Mouse (Mus musculus): ENCODE measurements around the gene Maz. TPM values are rescaled to one million over a fixed set of nuclear protein-coding genes. Genes with fewer than 3 reads are reported as not detected.

Maz gene
- polyA plus RNA-seq, 1 experiment from 2014 or later: 78.0 TPM

DNA sequence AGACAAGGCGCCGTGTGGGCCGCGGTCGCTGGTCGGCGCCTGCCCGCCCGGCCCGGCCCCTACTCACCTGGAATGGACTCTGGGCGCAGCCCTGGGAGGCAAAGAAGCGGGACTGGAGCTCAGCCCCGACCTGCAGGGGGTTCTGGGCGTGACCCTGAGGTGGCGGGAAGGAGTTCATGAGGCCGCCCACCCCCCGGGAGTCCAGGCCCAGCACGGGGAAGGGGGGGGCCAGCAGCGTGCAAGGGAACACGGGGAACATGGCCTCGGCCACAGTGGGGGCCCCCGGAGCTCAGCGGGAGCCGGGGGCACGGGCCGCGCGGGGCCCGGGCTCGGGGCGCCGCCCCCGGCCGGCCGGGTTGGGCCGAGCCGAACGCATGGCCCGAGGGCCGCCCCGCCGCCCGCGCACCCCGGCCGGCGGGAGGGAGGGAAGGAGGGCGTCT, 656 bp downstream of the Maz start:
- peaks cover 50% of the 10 kb centered on the region for H3K4me1 ChIP-seq
- WGBS: 1% methylated on average over 32 of the region's 48 CpGs
- H3K36me3 ChIP-seq (replicated peaks): peaks cover 6% of the 10 kb centered on the region
- H3K4me2 ChIP-seq: peak overlapping the region; percentile 87
- peak overlapping the region; percentile 95 for H3K9ac ChIP-seq
- H3K4me3 ChIP-seq: peak overlapping the region; percentile 81
- no peaks in the 10 kb centered on the region for H3K9me3 ChIP-seq
- H3K27ac ChIP-seq: peak overlapping the region; percentile 99
- no peaks in the 10 kb centered on the region for H3K27me3 ChIP-seq (replicated peaks)
- ATAC-seq (replicated peaks): no peak; the same call in 1 of the 2 replicates

DNA sequence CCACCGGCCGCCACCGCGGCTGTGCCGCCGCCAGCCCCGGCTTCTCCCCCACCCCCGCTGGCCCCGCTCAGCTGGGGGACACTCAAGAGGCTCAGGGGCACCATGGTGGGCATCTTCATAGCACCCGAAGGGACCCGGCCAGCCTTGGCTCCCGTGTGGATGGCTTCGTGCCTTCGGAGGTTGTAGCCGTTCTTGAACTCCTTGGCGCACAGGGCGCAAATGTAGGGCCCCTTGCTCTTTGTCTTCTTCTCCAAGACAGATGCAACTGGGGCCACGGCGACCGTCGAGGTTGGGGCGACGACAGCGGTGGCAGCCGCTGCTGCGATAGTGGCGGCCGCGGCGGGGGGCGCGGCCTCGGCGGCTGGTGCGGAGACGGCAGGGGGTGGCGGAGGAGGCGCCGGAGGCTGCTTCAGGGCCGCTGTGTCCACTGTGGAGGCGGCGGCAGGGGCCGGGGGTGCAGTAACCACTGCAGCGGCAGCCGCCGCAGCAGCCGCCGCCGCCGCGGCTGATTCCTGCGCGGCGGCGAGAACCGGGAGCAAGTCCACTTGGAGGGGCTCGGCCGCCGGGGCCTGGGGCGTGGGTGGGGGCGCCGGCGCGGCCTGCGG, 1.2 kb downstream of the Maz start:
- WGBS: 1% methylated on average over 52 of the region's 65 CpGs

DNA sequence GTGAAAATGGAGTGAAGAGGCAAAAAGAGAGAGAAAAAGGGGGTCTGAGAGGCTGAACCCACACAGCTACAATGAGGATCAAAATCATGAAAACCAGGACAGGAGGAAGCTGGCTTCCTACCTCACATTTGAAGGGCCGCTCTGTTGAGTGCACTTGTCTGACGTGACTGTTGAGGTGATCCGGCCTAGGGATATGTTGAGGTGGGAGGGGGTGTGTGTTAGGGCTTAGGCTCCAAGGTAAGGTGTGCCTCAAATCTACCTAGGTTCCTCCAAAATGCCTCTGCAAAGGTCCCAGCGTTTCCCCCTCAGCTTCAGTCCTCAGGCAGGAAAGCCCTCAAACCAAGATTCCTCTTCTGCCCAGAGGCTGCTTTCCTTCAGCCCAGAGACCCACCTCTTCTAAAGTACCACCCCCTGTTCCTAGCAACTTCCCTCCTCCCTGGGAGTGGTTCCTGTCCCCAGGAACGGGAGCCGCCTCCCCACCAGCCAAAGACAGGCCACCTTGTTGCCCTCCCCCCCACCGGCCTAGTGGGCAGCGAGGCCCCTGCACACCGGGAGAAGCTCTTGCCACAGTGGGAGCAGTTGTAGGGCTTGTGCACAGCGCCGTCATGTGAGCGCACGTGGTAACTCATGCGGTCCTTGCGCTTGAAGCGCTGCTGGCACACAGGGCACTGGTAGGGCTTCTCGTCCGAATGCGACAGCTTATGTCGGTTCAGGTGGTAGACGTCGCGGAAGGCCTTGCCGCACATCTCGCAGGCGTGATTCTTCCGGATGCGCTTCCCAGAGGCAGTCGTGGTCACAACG, 1.9 kb downstream of the Maz start:
- peak overlapping the region; percentile 99 for H3K27ac ChIP-seq
- WGBS: under 1% methylated on average over 30 of the region's 30 CpGs

More for the DNA sequence above, 1.2 kb downstream of the Maz start:
- Histone ChIP-seq H3K4me3 (peak overlapping the region; percentile 81), H3K27ac (peak overlapping the region; percentile 99), H3K36me3 (replicated peaks) (peaks cover 6% of the 10 kb centered on the region), H3K9ac (peak overlapping the region; percentile 95), H3K9me3 (no peaks in the 10 kb centered on the region), H3K4me1 (peaks cover 55% of the 10 kb centered on the region), H3K4me2 (peak overlapping the region; percentile 87), H3K27me3 (replicated peaks) (no peaks in the 10 kb centered on the region)
- ATAC-seq (replicated peaks): no peak

GRCm38 (mm10) chr7:127023896-127024690, 2.7 kb downstream of the Maz start:
- Histone ChIP-seq H3K9ac (peak overlapping the region; percentile 95), H3K4me3 (peak overlapping the region; percentile 81), H3K9me3 (no peaks in the 10 kb centered on the region), H3K27me3 (replicated peaks) (no peaks in the 10 kb centered on the region), H3K4me2 (peak overlapping the region; percentile 87), H3K36me3 (replicated peaks) (peaks cover 6% of the 10 kb centered on the region), H3K4me1 (peaks cover 71% of the 10 kb centered on the region), H3K27ac (peak overlapping the region; percentile 99)
- ATAC-seq (replicated peaks): no peak
- WGBS: 15% methylated on average over 19 of the region's 19 CpGs

More for the DNA sequence above, 1.9 kb downstream of the Maz start:
- Histone ChIP-seq H3K9me3 (no peaks in the 10 kb centered on the region), H3K36me3 (replicated peaks) (peaks cover 6% of the 10 kb centered on the region), H3K4me1 (peaks cover 62% of the 10 kb centered on the region), H3K27me3 (replicated peaks) (no peaks in the 10 kb centered on the region), H3K9ac (peak overlapping the region; percentile 95), H3K4me3 (peak overlapping the region; percentile 81), H3K4me2 (peak overlapping the region; percentile 87)
- peak; percentile 44 for ATAC-seq (replicated peaks)

DNA sequence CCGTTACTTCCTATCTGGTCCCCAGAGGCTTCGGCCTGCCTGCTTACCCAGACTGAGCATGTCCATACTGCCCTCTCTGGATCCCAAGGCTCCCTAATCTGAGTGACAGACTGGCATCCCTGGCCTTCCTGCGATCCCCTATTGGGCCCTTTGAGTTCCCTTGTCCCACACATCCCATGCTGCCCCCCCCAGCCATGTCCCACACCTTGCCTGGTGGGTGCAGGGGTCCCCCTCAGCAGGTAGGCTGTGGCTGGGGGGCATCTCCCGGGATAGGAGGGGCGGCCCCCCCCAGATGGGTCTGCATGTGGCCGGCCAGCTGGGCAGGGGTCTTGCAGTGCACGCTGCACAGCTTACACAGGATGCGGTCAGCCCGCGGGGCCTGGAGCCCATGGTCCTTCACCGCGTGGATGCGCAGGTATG, 3.6 kb downstream of the Maz start:
- ATAC-seq (replicated peaks): no peak

DNA sequence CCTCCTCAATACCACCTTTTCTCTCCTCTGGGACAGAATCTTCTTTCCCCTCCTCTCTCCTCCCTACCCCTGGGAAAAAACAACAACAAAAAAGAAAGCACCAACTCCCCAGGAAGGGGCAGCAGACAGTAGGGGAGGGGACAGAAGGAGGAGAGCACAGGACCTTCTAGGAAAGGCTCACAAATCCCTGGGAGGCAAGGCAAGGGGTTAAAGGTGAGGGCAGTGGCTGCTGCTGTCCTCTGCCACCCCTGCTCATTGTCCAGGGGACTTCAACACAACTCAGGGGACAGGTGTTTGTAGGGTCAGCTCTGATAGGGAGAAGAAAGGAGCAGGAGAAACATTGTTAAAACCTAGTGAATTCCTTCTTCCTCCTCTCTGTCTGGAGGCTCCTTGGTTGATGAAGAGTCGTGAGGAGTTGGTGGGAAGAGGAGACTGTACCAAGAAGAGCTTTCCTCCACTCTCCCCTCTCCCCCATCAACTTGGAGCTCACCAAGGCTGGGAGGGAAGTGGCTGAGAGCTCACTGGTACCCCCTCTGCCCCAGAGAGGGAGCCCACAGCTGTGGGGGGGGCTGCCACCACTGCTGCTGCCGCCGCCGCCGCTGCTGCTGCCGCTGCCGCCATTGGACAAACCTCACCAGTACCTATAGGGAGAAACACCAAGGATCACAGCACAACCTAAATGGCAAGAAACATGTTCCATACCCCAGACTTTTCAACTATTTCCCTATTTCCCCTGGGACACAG, 4.1 kb downstream of the Maz start:
- H3K9me3 ChIP-seq: no peaks in the 10 kb centered on the region
- H3K9ac ChIP-seq: peak overlapping the region; percentile 12; the same call in 1 of the 2 replicates
- no peak for ATAC-seq (replicated peaks)
- H3K36me3 ChIP-seq (replicated peaks): peaks cover 6% of the 10 kb centered on the region
- H3K4me3 ChIP-seq: no peak overlapping the region
- H3K4me1 ChIP-seq: peaks cover 76% of the 10 kb centered on the region
- peak overlapping the region; percentile 87 for H3K4me2 ChIP-seq
- WGBS: 85% methylated on average over 7 of the region's 7 CpGs
- H3K27ac ChIP-seq: peak overlapping the region; percentile 99
- no peaks in the 10 kb centered on the region for H3K27me3 ChIP-seq (replicated peaks)

More for the DNA sequence above, 3.6 kb downstream of the Maz start:
- peak overlapping the region; percentile 87 for H3K4me2 ChIP-seq
- peaks cover 76% of the 10 kb centered on the region for H3K4me1 ChIP-seq
- 66% methylated on average over 13 of the region's 13 CpGs for WGBS
- H3K36me3 ChIP-seq (replicated peaks): peaks cover 6% of the 10 kb centered on the region
- peak overlapping the region; percentile 99 for H3K27ac ChIP-seq
- peak overlapping the region; percentile 95 for H3K9ac ChIP-seq
- peak overlapping the region; percentile 81 for H3K4me3 ChIP-seq
- H3K27me3 ChIP-seq (replicated peaks): no peaks in the 10 kb centered on the region
- no peaks in the 10 kb centered on the region for H3K9me3 ChIP-seq

- WGBS: 25% methylated on average over 4 of the region's 5 CpGs
- no peak for ATAC-seq (replicated peaks)
- H3K4me2 ChIP-seq: peak overlapping the region; percentile 64
- peak overlapping the region; percentile 60 for H3K9ac ChIP-seq
- H3K4me3 ChIP-seq: peak overlapping the region; percentile 49
- H3K9me3 ChIP-seq: no peaks in the 10 kb centered on the region
- no peaks in the 10 kb centered on the region for H3K27me3 ChIP-seq (replicated peaks)
- peaks cover 79% of the 10 kb centered on the region for H3K4me1 ChIP-seq
- peak overlapping the region; percentile 83 for H3K27ac ChIP-seq
- H3K36me3 ChIP-seq (replicated peaks): peaks cover 6% of the 10 kb centered on the region
Measured at GRCm38 (mm10) chr7:127021563-127022527, 5.0 kb downstream of the Maz start.

GRCm38 (mm10) chr7:127020901-127021562, 5.8 kb downstream of the Maz start, which contains the start of the genes Gm42742 and Prrt2:
Gene Gm42742, minus strand, starts transcription at chr7:127021097.
Gene Prrt2, minus strand, starts transcription at chr7:127021211.
- H3K4me2 ChIP-seq: peak within 1 kb of the TSS; percentile 64
- whole genome bisulfite sequencing: under 1% methylated on average over 36 of the region's 37 CpGs
- peak; percentile 12 for ATAC-seq (replicated peaks)
- no peaks in the 10 kb centered on the region for H3K9me3 ChIP-seq
- H3K9ac ChIP-seq: peak within 1 kb of the TSS; percentile 60
- H3K27me3 ChIP-seq (replicated peaks): no peaks in the 10 kb centered on the region
- peaks cover 82% of the 10 kb centered on the region for H3K4me1 ChIP-seq
- peaks cover 6% of the 10 kb centered on the region for H3K36me3 ChIP-seq (replicated peaks)
- H3K4me3 ChIP-seq: peak within 1 kb of the TSS; percentile 49
- peak within 1 kb of the TSS; percentile 83 for H3K27ac ChIP-seq

GRCm38 (mm10) chr7:127020491-127020890, 6.3 kb downstream of the Maz start:
- 24% methylated on average over 5 of the region's 5 CpGs for WGBS
- Histone ChIP-seq H3K9me3 (no peaks in the 10 kb centered on the region), H3K4me3 (peak overlapping the region; percentile 49), H3K27me3 (replicated peaks) (no peaks in the 10 kb centered on the region), H3K27ac (peak overlapping the region; percentile 83), H3K4me1 (peaks cover 87% of the 10 kb centered on the region), H3K4me2 (peak overlapping the region; percentile 64), H3K9ac (peak overlapping the region; percentile 60), H3K36me3 (replicated peaks) (peaks cover 8% of the 10 kb centered on the region)
- no peak for ATAC-seq (replicated peaks)

GRCm38 (mm10) chr7:127020031-127020430, 6.8 kb downstream of the Maz start:
- no peak for ATAC-seq (replicated peaks)
- Histone ChIP-seq H3K27me3 (replicated peaks) (no peaks in the 10 kb centered on the region), H3K4me3 (peak overlapping the region; percentile 49), H3K9ac (peak overlapping the region; percentile 60; the same call in 1 of the 2 replicates), H3K9me3 (no peaks in the 10 kb centered on the region), H3K4me2 (peak overlapping the region; percentile 64), H3K4me1 (peaks cover 91% of the 10 kb centered on the region), H3K36me3 (replicated peaks) (peaks cover 11% of the 10 kb centered on the region), H3K27ac (peak overlapping the region; percentile 83)
- WGBS: 58% methylated on average over 3 of the region's 3 CpGs

Measured in midbrain, embryonic 15.5 days (tissue).